Mouse (Mus musculus) heart, adult 8-10 months (tissue): ENCODE results near the gene A730015C16Rik. TPM values are rescaled to one million over a fixed set of nuclear protein-coding genes. Genes with fewer than 3 reads are reported as not detected.
A peak's percentile ranks its signal among the peaks of the same experiment; 100 is the strongest.

Experiments used
- DNase-seq: peaks from one replicate; pipeline ENCODE4 v3.0.0; 2022; ENCODE audit warnings: low spot score
- total RNA-seq, 4 experiments: library from RNA; stranded (reverse); gene quantifications; 2 replicates each; pipeline ENCODE4 v1.2.4; 2022

A730015C16Rik gene
- under 1 TPM in 1 of 4 experiments, not detected in 3; 0.25 TPM for total RNA-seq

- no peak for DNase-seq
Observed at GRCm38 (mm10) chr4:108848505-108848848, at the start of gene A730015C16Rik. Gene A730015C16Rik, minus strand, starts transcription at chr4:108848619.

GRCm38 (mm10) chr4:108890876-108891275 lies 42.5 kb upstream of the A730015C16Rik start:
- DNase-seq: no peak

- DNase-seq: no peak
Observed at GRCm38 (mm10) chr4:108887456-108887855, 39.0 kb upstream of the A730015C16Rik start.

- no peak for DNase-seq
Observed at GRCm38 (mm10) chr4:108883815-108884214, 35.4 kb upstream of the A730015C16Rik start.

- no peak for DNase-seq
Observed at GRCm38 (mm10) chr4:108878963-108879822, 30.8 kb upstream of the A730015C16Rik start, which contains the start of gene Rab3b. Gene Rab3b, plus strand, starts transcription at chr4:108879063.

GRCm38 (mm10) chr4:108877901-108878300 lies 29.5 kb upstream of the A730015C16Rik start:
- DNase-seq: no peak

GRCm38 (mm10) chr4:108873746-108874145 lies 25.3 kb upstream of the A730015C16Rik start:
- DNase-seq: no peak

- peak; percentile 83 for DNase-seq
Observed at GRCm38 (mm10) chr4:108869730-108870374, 21.4 kb upstream of the A730015C16Rik start.

- no peak for DNase-seq
Observed at GRCm38 (mm10) chr4:108866806-108867205, 18.4 kb upstream of the A730015C16Rik start.

- DNase-seq: peak; percentile 92
Observed at GRCm38 (mm10) chr4:108847715-108848504, 509 bp downstream of the A730015C16Rik start, which contains the start of gene Kti12. Gene Kti12, plus strand, starts transcription at chr4:108847785.

- no peak for DNase-seq
Observed at GRCm38 (mm10) chr4:108845824-108846569, 2.4 kb downstream of the A730015C16Rik start.

- no peak for DNase-seq
Observed at GRCm38 (mm10) chr4:108843336-108843735, 5.1 kb downstream of the A730015C16Rik start.

GRCm38 (mm10) chr4:108841920-108842578 lies 6.4 kb downstream of the A730015C16Rik start:
- DNase-seq: no peak

GRCm38 (mm10) chr4:108838031-108838430 lies 10.4 kb downstream of the A730015C16Rik start:
- DNase-seq: peak; percentile 42

GRCm38 (mm10) chr4:108835496-108835895 lies 12.9 kb downstream of the A730015C16Rik start:
- DNase-seq: no peak

- no peak for DNase-seq
Observed at GRCm38 (mm10) chr4:108834971-108835311, 13.5 kb downstream of the A730015C16Rik start.

GRCm38 (mm10) chr4:108834115-108834970 lies 14.1 kb downstream of the A730015C16Rik start, which contains the start of gene Txndc12:
Gene Txndc12, plus strand, starts transcription at chr4:108834601.
- peak; percentile 91 for DNase-seq

- DNase-seq: no peak
Observed at GRCm38 (mm10) chr4:108833828-108834114, 14.6 kb downstream of the A730015C16Rik start.

GRCm38 (mm10) chr4:108832916-108833827 lies 15.2 kb downstream of the A730015C16Rik start, which contains the start of gene Btf3l4:
Gene Btf3l4, minus strand, starts transcription at chr4:108833614.
- DNase-seq: peak; percentile 88
